Mouse (Mus musculus) CD8-positive naive resting alpha-beta T cell, adult 57 days (primary cell): ENCODE data around the gene Nlrp9a. TPM values are rescaled to one million over a fixed set of nuclear protein-coding genes. Genes with fewer than 3 reads are reported as not detected.

ENCODE experiments used
- total RNA-seq: library from RNA; stranded (reverse); gene quantifications from one replicate; pipeline ENCODE4 v1.2.4, GENCODE M21; 2023

Nlrp9a gene
- total RNA-seq: not detected

GRCm38 (mm10) chr7:26534723-26535122, at the start of gene Nlrp9a:
TSS of gene Nlrp9a (plus strand) at chr7:26535023.

GRCm38 (mm10) chr7:26618364-26618763, 83.5 kb downstream of the Nlrp9a start, which contains the start of gene Vmn1r185:
TSS of gene Vmn1r185 (minus strand) at chr7:26618464.

Other genes starting within 250 kb of the Nlrp9a start
- gene Cyp2a4, start 227.9 kb upstream of the Nlrp9a start, total RNA-seq: not detected
- not detected for gene Nlrp9c, start 131.3 kb upstream of the Nlrp9a start, total RNA-seq
- gene Nlrp4a, start 99.9 kb upstream of the Nlrp9a start, total RNA-seq: not detected
- gene Vmn1r185, start 83.4 kb downstream of the Nlrp9a start, total RNA-seq: not detected
- gene Cyp2b23, start 151.4 kb downstream of the Nlrp9a start, total RNA-seq: not detected
- gene Cyp2b19, start 222.1 kb downstream of the Nlrp9a start, total RNA-seq: not detected